Mouse (Mus musculus): ENCODE results near the gene Exog. TPM values are rescaled to one million over a fixed set of nuclear protein-coding genes. Genes with fewer than 3 reads are reported as not detected.

The Exog gene
- polyA plus RNA-seq, 1 experiment from 2014 or later, result 19.6 TPM

Other genes with a start within 250 kb of the Exog start
- not detected in 2 replicates for gene Slc22a13, start 235.8 kb upstream of the Exog start, polyA plus RNA-seq (2015; fragmentation: Nextera tagmentation; extraction: Ambion mirVana)
- gene Oxsr1, start 122.5 kb upstream of the Exog start, polyA plus RNA-seq (2015; fragmentation: Nextera tagmentation; extraction: Ambion mirVana), result 12.0 and 12.1 TPM in 2 replicates
- 95.2 and 108 TPM in 2 replicates for gene Acaa1a, start 105.3 kb upstream of the Exog start, polyA plus RNA-seq (2015; fragmentation: Nextera tagmentation; extraction: Ambion mirVana)
- gene Myd88, start 103.5 kb upstream of the Exog start, polyA plus RNA-seq (2015; fragmentation: Nextera tagmentation; extraction: Ambion mirVana), result 29.8 and 32.1 TPM in 2 replicates
- gene Xylb, start 87.6 kb upstream of the Exog start, polyA plus RNA-seq (2015; fragmentation: Nextera tagmentation; extraction: Ambion mirVana), result 13.2 and 14.5 TPM in 2 replicates
- 0.06 TPM in 1 of 2 replicates, not detected in the other for gene Slc22a14, start 79.4 kb upstream of the Exog start, polyA plus RNA-seq (2015; fragmentation: Nextera tagmentation; extraction: Ambion mirVana)
- gene Acvr2b, start 42.8 kb upstream of the Exog start, polyA plus RNA-seq (2015; fragmentation: Nextera tagmentation; extraction: Ambion mirVana), result 20.9 and 22.7 TPM in 2 replicates
- gene Scn5a, start 134.1 kb downstream of the Exog start, polyA plus RNA-seq (2015; fragmentation: Nextera tagmentation; extraction: Ambion mirVana), result 0.45 TPM in 2 replicates